Mouse (Mus musculus) right cerebral cortex, postnatal 14 days (tissue): ENCODE data around the gene Cfap221.
A peak's percentile ranks its signal among the peaks of the same experiment; 100 is the strongest.

Experiments
- DNase-seq: peaks from one replicate; pipeline ENCODE4 v3.0.0; 2022

Gene Cfap221

GRCm38 (mm10) chr1:119996798-119997581 is at the start of gene Cfap221:
Gene Cfap221 (minus strand): TSS chr1:119997234.
- peak; percentile 76 for DNase-seq

DNA sequence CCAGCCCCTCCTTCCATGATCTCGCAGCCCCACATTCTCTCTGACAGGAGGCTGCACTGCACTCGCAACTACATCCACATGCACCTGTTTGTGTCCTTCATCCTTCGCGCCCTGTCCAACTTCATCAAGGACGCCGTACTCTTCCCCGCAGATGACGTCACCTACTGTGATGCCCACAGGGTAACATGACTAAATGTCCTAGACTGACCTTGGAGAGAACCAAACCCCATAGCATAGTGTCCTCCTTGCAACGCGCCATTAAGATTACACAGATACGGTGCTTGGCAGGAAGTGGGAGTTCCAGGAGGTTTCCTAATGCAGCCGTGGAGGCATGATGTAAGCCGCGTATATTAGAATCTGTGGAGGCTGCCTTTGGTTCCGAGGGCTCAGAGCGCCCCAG is 47.5 kb upstream of the Cfap221 start:
- DNase-seq, result no peak

GRCm38 (mm10) chr1:120042421-120042820 is 45.4 kb upstream of the Cfap221 start:
- DNase-seq, result no peak

DNA sequence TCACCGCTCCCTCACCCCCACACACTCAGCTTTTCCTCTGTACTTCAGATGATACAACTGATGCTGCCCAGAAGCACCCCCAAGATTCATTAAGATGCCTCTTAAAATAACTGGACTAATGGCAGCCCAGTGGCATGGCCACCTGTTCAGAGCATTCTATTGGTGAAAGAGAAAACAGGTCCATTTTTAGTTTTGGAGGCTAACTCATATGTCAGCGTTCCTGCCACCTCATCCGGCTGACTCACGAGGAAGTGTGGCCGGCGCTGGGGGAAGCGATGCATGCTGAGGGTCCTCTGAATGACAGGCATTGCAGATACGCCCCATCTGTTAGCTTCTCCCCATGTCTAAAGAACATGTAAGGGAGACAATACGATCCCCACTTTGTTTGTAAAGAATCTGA is 41.6 kb upstream of the Cfap221 start:
- no peak for DNase-seq

GRCm38 (mm10) chr1:120037021-120037683 is 40.1 kb upstream of the Cfap221 start:
- no peak for DNase-seq

DNA sequence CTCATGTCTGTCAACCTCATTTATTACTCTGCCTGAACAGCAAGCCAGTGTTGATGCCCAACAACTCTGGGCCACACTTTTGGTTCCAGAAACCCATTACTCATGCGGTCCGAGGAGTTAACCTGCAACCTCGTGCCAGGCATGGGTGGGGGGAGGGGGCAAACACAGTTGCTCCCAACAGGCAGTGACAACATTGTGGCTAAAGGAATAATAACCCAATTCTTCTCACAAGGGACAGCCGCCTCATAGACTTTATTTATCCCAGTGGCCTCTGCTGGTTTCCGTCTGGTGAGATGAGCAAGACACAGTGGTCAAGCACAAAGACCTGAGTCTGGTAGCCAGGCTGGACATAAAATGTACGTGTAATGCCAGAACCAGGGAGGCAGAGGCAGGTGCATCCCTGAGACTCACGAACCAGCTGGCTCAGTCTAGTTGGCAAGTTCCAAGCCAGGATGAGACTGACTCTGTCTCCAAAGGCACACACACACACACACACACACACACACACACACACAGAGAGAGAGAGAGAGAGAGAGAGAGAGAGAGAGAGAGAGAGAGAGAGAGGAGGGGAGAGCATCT is 38.5 kb upstream of the Cfap221 start:
- DNase-seq, result no peak

DNA sequence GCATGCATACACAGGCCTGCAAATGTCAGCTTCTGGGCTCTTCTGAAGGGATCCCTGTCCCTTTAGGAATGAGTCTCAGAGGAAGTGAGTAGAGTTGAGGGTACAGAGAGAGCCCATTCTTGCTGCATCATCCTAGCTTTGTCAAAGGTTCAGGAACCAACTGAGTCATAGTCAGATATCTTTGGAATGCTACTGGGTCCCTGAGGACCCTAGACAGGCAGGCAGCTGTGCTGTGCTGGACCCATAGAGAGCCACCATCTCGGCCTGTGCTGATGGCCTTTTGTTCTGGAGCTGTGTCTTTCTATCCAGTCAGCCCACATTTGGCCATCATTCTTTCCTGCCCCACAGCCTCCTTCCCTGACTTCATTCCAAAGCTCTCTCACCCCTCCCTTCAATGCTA is 37.8 kb upstream of the Cfap221 start:
- no peak for DNase-seq

- no peak for DNase-seq
Observed at GRCm38 (mm10) chr1:120033469-120033854, 36.4 kb upstream of the Cfap221 start.

DNA sequence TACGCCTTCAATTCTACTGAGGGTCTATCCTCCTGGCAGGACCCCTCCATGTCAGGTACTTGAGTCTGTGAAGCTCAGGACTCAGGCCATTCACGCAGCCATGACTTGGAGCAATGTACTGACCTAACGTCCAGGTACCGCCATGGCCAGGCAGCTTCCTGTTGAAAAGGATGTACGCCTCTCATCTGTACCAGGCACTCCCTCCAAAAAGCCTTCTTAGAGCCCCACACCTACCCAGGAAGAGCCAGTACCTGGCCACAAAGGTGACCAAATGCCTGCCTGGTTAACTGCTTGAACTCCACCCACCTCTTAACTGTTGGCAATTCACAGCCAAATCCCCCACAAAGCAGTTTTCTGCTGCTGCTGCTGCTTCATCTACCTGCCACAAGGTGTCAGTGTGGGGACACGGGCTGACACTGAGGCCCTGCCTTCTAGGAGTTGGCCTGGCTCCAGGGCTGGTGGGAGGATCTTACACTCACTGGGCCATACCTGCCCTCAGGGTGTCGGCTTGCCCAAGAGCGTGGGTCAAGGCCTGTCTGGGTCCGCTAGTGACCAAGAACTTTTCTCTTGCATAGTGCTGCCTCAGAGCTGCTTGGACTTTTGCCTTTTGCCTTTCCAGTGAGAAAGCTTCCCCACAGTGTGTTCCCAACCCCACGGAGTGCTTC is 35.9 kb upstream of the Cfap221 start:
- peak; percentile 83 for DNase-seq

GRCm38 (mm10) chr1:120030474-120030873 is 33.4 kb upstream of the Cfap221 start:
- DNase-seq, result no peak

DNA sequence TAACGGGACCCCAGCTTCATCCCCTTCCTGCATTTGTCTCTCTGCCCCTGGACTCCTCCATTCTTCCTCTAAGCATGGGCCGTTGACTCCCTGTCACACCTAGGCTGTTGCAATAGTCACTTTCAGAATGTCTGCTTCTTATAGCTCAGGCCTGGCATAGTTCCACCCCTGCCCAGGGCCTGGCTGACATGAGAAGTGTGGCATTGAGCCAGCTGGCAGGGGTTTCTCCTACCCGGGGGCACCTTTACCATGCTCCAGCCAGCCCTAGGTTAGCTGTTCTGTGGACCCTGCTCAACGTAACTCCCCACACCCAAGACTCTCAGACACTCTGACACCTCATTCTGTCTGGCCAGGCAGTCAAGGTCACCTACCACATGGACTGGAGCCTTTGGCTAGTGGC is 30.7 kb upstream of the Cfap221 start:
- DNase-seq, result no peak

GRCm38 (mm10) chr1:120025050-120025439 is 28.0 kb upstream of the Cfap221 start:
- DNase-seq, result no peak

DNA sequence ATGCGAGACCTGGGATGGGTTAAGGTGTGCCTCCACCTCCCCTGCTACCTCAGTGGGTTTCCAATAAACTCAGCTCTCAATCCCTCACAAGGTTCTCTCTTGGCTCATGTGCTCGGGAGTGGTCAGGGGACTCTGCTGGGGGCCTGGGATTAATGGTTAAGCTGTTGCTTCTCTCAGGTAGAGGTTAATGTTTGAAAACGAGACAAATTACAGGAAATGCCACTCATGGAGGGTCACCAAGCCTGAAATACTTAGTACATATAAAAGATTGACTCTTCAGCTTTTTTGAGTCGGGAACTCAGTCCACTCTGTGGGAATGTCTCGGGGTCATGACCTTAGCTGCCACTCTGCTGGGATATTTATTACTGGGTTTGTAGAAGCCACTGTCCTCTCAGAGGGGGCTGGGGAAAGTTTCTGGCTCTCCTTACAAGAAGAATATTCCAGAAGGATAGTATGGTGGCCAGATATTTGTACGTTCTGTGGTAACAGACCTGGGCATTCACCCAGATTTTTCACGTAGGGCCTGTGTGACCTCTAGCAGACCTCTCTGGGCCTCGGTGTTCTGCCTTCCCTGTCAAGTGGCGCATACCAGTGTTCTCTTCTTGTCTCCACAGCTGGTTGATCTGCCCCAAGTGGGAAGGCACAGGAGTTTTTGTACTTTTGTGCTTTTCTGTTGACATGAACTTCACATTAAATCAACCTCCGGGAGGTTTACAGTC is 27.5 kb upstream of the Cfap221 start:
- no peak for DNase-seq

DNA sequence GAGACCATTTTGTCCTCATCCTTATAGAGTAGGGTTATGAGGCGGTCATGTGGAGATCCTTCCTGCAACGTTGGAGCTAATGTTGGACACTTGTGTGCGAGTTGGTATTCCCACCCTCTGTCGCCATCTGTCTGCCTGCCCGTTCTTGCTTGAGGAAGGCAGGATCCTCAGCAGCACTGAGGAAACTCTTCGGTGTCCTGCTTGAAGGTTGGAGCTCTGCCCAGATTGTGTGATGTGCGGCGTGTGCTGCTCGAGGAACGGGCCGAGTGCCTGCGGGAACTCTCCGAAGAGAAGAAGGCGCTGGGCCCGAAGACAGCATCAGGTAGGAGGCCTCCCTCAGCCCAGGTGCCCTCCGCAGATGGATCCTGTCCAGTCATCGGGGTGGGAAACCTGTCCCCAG is 24.9 kb upstream of the Cfap221 start:
- DNase-seq, result peak; percentile 52

GRCm38 (mm10) chr1:120020322-120020897 is 23.4 kb upstream of the Cfap221 start:
- DNase-seq, result no peak

- DNase-seq, result no peak
Observed at GRCm38 (mm10) chr1:120019428-120019827, 22.4 kb upstream of the Cfap221 start.

GRCm38 (mm10) chr1:120018900-120019299 is 21.9 kb upstream of the Cfap221 start:
- DNase-seq, result no peak

DNA sequence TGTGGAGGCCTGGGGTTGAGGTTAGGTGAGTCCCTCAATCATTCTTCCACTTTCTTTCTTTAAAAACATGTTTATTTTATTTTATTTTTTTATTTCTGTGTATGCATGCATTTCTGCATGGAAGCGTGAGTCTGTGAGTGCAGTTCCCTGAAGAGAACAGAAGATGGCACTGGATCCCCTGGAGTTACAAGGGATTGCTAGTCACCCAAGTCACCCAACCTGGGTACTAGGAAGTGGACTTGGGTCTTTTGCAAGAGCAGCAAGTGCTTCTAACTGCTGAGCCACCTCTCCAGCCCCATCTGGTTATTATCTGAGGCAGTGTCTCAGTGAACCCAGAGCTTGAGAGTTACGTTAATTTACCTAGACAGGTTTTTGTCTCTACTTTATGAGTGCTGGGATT is 19.2 kb upstream of the Cfap221 start:
- DNase-seq, result no peak

DNA sequence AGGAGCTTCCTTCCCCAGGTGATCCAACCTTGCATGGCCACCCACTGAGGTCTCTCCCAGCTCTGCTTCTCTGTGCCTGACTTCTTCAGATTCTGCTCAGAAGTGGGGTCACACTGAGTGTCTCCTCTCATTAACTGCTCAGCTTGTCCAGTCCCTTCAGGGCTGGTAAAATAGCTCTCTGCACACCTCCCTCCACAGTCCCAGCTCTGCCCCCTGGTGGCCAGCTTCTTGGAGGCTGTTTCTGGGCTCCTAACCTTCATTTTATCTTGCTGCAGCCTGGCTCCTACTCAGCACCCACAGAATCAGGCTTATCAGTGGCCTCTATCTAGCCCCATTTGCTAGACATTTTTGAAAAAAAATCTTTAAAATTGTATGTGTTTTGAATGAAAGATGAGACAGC is 16.1 kb upstream of the Cfap221 start:
- peak; percentile 71 for DNase-seq

GRCm38 (mm10) chr1:120012638-120013037 is 15.6 kb upstream of the Cfap221 start:
- DNase-seq, result no peak

DNA sequence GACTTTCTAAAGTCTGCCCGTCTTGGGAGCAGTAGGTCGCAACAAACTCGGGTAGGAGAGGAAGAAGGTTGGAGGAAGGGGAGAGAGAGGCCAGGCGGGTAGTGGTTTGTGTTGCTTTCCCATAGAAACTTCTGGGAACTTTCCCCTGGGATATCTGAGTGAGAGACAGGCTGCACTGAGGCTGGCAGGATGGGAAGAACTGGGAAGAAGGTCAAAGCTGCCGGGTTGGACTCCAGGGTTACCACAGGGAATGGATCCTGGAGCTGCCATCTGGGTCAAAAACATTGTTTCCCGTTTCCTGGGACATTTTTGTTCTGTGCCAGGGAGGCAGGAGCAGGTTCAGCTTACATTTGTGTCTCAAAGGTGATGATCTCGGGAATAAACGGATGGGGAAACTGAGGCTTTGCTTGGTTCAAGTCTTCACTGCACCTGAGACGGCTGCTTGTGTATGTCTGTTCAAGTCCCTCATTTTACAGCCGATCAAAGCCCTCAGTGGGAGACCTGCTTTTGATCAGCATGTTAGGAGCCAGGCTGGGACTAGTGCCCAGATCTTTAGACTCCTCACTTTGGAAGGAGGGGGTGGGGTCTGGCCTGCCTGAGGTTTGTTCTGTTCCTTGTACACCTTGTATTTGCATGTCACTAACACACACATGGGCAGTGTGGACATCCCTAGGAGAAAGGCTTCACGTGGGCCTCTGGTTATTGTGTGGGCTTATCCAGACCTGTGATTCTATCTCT is 11.0 kb upstream of the Cfap221 start:
- DNase-seq, result no peak
